Mouse (Mus musculus) hindbrain, embryonic 13.5 days (tissue): ENCODE results near the gene Ung. TPM values are rescaled to one million over a fixed set of nuclear protein-coding genes. Genes with fewer than 3 reads are reported as not detected.
A peak's percentile ranks its signal among the peaks of the same experiment; 100 is the strongest.

ENCODE experiments used
- ATAC-seq: fragments of 200-750 bp; cut with Nextera tagmentation; 2 replicates; pipeline ENCODE4 v1.8.0; 2017; ENCODE audit warnings: moderate TSS enrichment; ENCODE audit not compliant: low FRiP score
- H3K27ac ChIP-seq: fragments of 300-500 bp; sonication (generic); 2 replicates; pipeline ENCODE4 v1.5.1; 2015; ENCODE audit warnings: inconsistent platforms, mild to moderate bottlenecking, moderate library complexity
- H3K27me3 ChIP-seq: fragments of 300-500 bp; sonication (generic); 2 replicates; pipeline ENCODE4 v1.6.1; 2015; ENCODE audit warnings: mild to moderate bottlenecking, inconsistent platforms
- H3K36me3 ChIP-seq: fragments of 300-500 bp; sonication (generic); 2 replicates; pipeline ENCODE4 v1.6.1; 2015; ENCODE audit warnings: mild to moderate bottlenecking, inconsistent platforms
- H3K4me1 ChIP-seq: fragments of 300-500 bp; sonication (generic); replicated peaks from 2 replicates; pipeline ENCODE4 v1.6.1; 2015; ENCODE audit warnings: inconsistent platforms
- H3K4me2 ChIP-seq: fragments of 300-500 bp; sonication (generic); 2 replicates; pipeline ENCODE4 v1.6.1; 2015; ENCODE audit warnings: inconsistent platforms, mild to moderate bottlenecking, moderate library complexity
- H3K4me3 ChIP-seq: fragments of 300-500 bp; sonication (generic); 2 replicates; pipeline ENCODE4 v1.5.1; 2015; ENCODE audit warnings: mild to moderate bottlenecking, inconsistent platforms
- H3K9ac ChIP-seq: fragments of 300-500 bp; sonication (generic); 2 replicates; pipeline ENCODE4 v1.6.1; 2015; ENCODE audit warnings: mild to moderate bottlenecking, inconsistent platforms
- H3K9me3 ChIP-seq: fragments of 300-500 bp; sonication (generic); 2 replicates; pipeline ENCODE4 v1.6.1; 2016; ENCODE audit warnings: inconsistent platforms
- WGBS: fragments of 180-500 bp; shearing (Covaris S2); methylation state at CpG from one replicate; pipeline ENCODE4 v1.1.7; 2015; 5-methylcytosine and 5-hydroxymethylcytosine counted together
- polyA plus RNA-seq: library from polyadenylated mRNA; unstranded; fragments of >200 nt; fragmentation: Nextera tagmentation; extraction: Ambion mirVana; gene quantifications from 2 replicates; pipeline ENCODE4 v1.2.1, GENCODE M21; 2015

Gene Ung
- polyA plus RNA-seq, 1 experiment from 2014 or later, result 10.4 TPM

- no peaks in the 10 kb centered on the region for H3K9me3 ChIP-seq
- H3K4me1 ChIP-seq, result peaks cover 47% of the 10 kb centered on the region
- H3K27me3 ChIP-seq, result no peaks in the 10 kb centered on the region
- WGBS, result 90% methylated on average over 10 of the region's 10 CpGs
- ATAC-seq, result no peak
- no peaks in the 10 kb centered on the region for H3K36me3 ChIP-seq
- no peak overlapping the region for H3K4me3 ChIP-seq
- H3K4me2 ChIP-seq, result no peak overlapping the region
- no peak overlapping the region for H3K27ac ChIP-seq
- no peak overlapping the region for H3K9ac ChIP-seq
These were observed 5.3 kb downstream of the Ung start for GRCm38 (mm10) chr5:114135516-114135915.

DNA sequence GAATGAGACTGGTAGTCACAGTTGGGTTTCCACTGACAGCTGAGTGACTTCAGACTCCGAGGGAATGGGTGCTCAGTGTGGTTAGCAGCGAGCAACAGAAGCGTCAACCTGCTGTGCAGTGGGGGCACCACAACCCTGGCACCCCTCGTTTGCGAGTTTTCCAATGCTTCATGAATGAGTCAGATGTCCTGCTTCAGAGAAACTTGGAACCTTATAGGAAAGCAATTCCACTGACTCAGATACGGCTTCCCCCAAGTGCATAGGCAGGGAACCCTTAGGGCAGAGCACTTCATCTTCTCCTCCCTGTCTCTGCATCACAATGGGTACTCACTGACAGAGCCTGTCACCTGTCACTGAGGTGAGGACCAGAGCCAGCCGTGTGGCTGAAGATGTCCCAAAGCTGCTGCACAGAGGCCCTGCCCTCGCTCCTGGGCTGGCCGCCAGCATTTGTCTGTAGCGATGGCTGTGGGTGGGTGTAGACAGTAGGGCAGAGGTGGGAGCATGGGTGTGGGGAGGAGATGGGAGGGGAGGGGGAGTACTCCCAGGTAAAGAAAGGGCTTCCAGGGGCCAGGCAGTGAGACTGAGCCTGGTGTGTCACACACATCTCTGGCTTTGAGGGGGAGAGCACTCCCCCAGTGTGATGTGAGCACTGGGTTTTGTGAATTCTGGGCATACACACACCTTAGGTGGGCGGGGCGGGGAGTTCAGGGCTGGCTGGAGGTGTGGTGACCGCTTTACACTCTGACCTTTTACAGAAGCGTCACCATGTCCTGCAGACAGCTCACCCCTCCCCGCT, 7.5 kb downstream of the Ung start:
- 77% methylated on average over 15 of the region's 15 CpGs for WGBS
- no peak for ATAC-seq
- Histone ChIP-seq H3K9me3 (no peaks in the 10 kb centered on the region), H3K4me1 (peaks cover 34% of the 10 kb centered on the region), H3K27ac (peak overlapping the region; percentile 88), H3K36me3 (no peaks in the 10 kb centered on the region), H3K27me3 (no peaks in the 10 kb centered on the region), H3K4me3 (no peak overlapping the region), H3K9ac (no peak overlapping the region), H3K4me2 (no peak overlapping the region)

- Histone ChIP-seq H3K27ac (peak overlapping the region; percentile 88), H3K4me3 (no peak overlapping the region), H3K4me1 (peaks cover 31% of the 10 kb centered on the region), H3K9ac (0 out of 2 replicates have a peak overlapping the region, but pooled peaks have one; percentile 3), H3K27me3 (no peaks in the 10 kb centered on the region), H3K36me3 (no peaks in the 10 kb centered on the region), H3K4me2 (peak overlapping the region; percentile 21; the same call in 1 of the 2 replicates), H3K9me3 (no peaks in the 10 kb centered on the region)
- WGBS, result 53% methylated on average over 21 of the region's 21 CpGs
- ATAC-seq, result peak; percentile 60; the same call in 1 of the 2 replicates
These were observed 8.3 kb downstream of the Ung start for GRCm38 (mm10) chr5:114138277-114139164.

- Histone ChIP-seq H3K4me1 (peaks cover 31% of the 10 kb centered on the region), H3K9ac (0 out of 2 replicates have a peak overlapping the region, but pooled peaks have one; percentile 3), H3K4me2 (peak overlapping the region; percentile 21; the same call in 1 of the 2 replicates), H3K9me3 (no peaks in the 10 kb centered on the region), H3K36me3 (no peaks in the 10 kb centered on the region), H3K4me3 (no peak overlapping the region), H3K27ac (peak overlapping the region; percentile 88), H3K27me3 (no peaks in the 10 kb centered on the region)
- peak; percentile 79 for ATAC-seq
- WGBS, result 14% methylated on average over 9 of the region's 9 CpGs
These were observed 9.0 kb downstream of the Ung start for GRCm38 (mm10) chr5:114139175-114139574.

GRCm38 (mm10) chr5:114146028-114146888, 16.1 kb downstream of the Ung start, which contains the start of gene Acacb:
TSS of gene Acacb (plus strand) at chr5:114146535.
- Histone ChIP-seq H3K36me3 (no peaks in the 10 kb centered on the region), H3K27me3 (no peaks in the 10 kb centered on the region), H3K9ac (0 out of 2 replicates have a peak within 1 kb of the TSS, but pooled peaks have one; percentile 24), H3K4me3 (no peak within 1 kb of the TSS), H3K27ac (peak within 1 kb of the TSS; percentile 19; the same call in 1 of the 2 replicates), H3K4me2 (no peak within 1 kb of the TSS), H3K9me3 (no peaks in the 10 kb centered on the region), H3K4me1 (peaks cover 12% of the 10 kb centered on the region)
- no peak for ATAC-seq
- 55% methylated on average over 19 of the region's 19 CpGs for WGBS

DNA sequence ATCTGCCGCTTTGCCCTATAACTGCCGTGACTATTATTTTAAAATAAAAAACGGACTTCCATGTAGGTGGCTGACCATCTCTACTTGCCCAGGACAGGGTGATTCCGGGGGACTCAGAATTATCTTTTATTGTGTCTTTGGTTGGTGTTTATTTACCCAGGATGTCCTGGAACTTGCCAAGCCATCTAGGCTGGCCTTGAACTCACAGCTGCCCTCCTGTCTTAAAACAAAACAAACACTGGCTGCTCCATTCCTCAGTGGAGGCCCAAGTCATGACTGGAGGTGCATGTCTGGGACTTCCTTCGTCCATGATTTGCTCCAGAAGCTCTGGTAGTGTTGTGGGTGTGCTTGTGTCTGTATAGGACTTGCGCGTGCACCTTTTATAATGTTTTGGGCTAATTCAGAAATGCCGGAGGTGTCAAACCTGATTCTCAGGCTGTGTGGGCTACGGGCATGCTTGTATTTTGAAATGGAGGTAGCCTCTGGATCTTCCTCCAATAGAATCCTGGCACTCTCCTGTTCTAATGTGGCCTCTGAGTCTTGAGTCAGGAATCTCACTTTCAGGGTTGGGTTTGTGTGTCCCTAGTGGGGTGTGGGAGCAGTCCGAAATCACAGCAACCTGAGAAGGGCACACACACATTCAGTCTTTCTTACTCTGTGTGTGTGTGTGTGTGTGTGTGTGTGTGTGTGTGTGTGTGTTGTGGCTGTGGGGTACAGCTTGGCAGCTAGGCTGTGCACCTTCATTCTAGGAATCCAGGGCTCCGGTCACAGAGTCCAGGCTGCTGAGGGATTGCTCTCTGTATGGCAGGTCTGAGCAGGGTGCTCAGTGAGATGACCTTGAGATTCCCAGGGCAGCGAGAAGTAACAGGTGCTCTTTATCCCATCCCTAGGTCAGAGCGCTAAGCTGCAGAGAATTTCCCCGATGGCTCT, 17.1 kb downstream of the Ung start:
- H3K9me3 ChIP-seq, result no peaks in the 10 kb centered on the region
- 0 out of 2 replicates have a peak overlapping the region, but pooled peaks have one; percentile 19 for H3K27ac ChIP-seq
- ATAC-seq, result no peak
- H3K4me1 ChIP-seq, result peaks cover 12% of the 10 kb centered on the region
- no peaks in the 10 kb centered on the region for H3K27me3 ChIP-seq
- no peak overlapping the region for H3K4me3 ChIP-seq
- no peak overlapping the region for H3K9ac ChIP-seq
- H3K36me3 ChIP-seq, result no peaks in the 10 kb centered on the region
- WGBS, result 86% methylated on average over 14 of the region's 14 CpGs
- H3K4me2 ChIP-seq, result no peak overlapping the region

- H3K4me1 ChIP-seq, result no peaks in the 10 kb centered on the region
- H3K36me3 ChIP-seq, result no peaks in the 10 kb centered on the region
- 89% methylated on average over 12 of the region's 12 CpGs for WGBS
- H3K9ac ChIP-seq, result no peak overlapping the region
- no peak overlapping the region for H3K4me2 ChIP-seq
- no peak overlapping the region for H3K4me3 ChIP-seq
- no peak overlapping the region for H3K27ac ChIP-seq
- H3K9me3 ChIP-seq, result no peaks in the 10 kb centered on the region
- ATAC-seq, result no peak
- H3K27me3 ChIP-seq, result 0 out of 2 replicates have a peak, but pooled peaks cover 5% of the 10 kb centered on the region
These were observed 22.3 kb downstream of the Ung start for GRCm38 (mm10) chr5:114152359-114153092.

DNA sequence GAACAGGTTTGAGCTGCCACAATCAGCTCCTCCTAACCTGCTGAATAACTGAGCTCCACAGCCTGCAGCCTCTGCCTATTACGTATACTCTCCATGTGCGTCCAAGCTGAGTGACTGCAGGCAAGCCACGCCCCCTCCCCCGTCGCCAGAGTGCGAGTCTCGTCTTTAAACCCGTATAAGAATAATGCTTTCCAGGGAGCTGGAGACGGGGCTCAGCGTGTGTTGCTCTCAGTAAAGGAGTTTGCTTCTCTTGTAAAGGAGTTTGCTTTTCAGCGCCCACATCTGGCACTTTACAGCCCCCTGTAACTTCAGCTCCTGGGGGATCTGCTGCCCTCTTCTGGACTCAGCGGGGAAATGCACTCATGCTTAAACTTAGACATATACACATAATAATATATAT, 23.3 kb downstream of the Ung start:
- Histone ChIP-seq H3K4me3 (peak overlapping the region; percentile 21; the same call in 1 of the 2 replicates), H3K27ac (no peak overlapping the region), H3K4me1 (no peaks in the 10 kb centered on the region), H3K4me2 (peak overlapping the region; percentile 29; the same call in 1 of the 2 replicates), H3K36me3 (no peaks in the 10 kb centered on the region), H3K27me3 (0 out of 2 replicates have a peak, but pooled peaks cover 5% of the 10 kb centered on the region), H3K9ac (no peak overlapping the region), H3K9me3 (no peaks in the 10 kb centered on the region)
- WGBS, result 1% methylated on average over 12 of the region's 12 CpGs
- ATAC-seq, result no peak

DNA sequence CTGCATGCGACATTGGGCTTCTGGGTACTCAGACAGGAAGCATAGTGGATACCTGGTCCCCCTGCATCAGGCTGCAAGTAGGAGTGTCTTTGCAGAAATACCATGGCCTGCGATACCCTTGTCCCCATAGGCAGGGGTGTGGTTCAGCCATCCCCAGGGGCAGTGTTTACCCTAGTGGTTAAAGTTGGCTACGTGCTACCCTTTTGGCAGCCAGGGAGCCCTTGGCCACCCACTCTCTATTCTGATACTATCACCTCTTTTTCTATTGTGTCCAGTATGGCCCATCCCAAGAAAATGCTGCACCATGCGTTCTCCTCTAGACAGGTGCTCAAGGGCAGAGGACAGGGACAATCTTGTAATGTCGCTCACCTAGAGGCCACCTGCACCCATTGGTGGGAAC, 24.6 kb downstream of the Ung start:
- WGBS, result 83% methylated on average over 5 of the region's 5 CpGs
- Histone ChIP-seq H3K4me3 (no peak overlapping the region), H3K27me3 (0 out of 2 replicates have a peak, but pooled peaks cover 5% of the 10 kb centered on the region), H3K36me3 (no peaks in the 10 kb centered on the region), H3K27ac (no peak overlapping the region), H3K9ac (no peak overlapping the region), H3K9me3 (no peaks in the 10 kb centered on the region), H3K4me1 (no peaks in the 10 kb centered on the region), H3K4me2 (no peak overlapping the region)
- ATAC-seq, result no peak

DNA sequence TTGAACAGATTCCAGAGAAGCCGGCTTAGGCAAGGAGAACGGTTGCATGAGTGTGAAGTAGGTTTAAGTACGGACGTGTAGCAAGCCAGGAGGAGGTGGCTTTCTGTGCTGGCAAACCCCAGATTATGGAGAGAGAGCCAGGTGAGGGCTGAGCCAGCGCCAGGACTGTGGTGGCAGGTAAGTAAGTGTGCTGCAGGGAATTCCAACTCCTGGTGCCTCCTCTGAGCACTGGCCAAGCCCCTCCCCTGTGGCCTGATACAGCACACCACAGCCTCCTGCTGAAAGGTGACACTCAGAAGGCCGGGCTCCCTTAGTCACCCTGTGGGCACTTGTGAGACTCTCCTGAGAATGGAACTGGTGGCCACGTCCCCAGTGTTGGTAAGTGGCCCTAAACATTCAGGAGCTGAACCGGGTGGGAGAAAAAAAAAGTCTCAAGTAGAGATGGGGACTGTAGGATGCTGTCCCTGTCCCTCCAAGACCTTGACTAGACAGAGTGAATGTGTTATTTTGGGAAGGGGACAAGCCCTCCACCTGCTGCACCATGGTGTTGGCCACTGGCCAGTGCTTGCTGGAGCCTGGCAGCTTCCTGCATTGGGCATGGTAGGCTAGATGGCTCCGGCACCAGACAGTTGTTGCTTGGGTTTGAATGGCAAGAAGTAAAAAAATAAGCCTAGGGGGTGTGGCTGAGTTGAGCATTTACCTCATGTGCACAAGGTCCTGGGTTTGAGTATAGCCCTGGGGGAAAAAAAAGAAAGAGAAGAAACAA, 25.2 kb downstream of the Ung start:
- no peak overlapping the region for H3K4me3 ChIP-seq
- H3K4me1 ChIP-seq, result no peaks in the 10 kb centered on the region
- H3K4me2 ChIP-seq, result no peak overlapping the region
- 65% methylated on average over 9 of the region's 9 CpGs for WGBS
- H3K27ac ChIP-seq, result no peak overlapping the region
- no peaks in the 10 kb centered on the region for H3K36me3 ChIP-seq
- H3K9ac ChIP-seq, result no peak overlapping the region
- H3K27me3 ChIP-seq, result 0 out of 2 replicates have a peak, but pooled peaks cover 5% of the 10 kb centered on the region
- no peaks in the 10 kb centered on the region for H3K9me3 ChIP-seq
- no peak for ATAC-seq
